Mouse (Mus musculus) E14TG2a.4 (cell line): ENCODE results near the gene Eps8l1.
"Not testable (repeated sequence)": the region's sequence is repeated elsewhere in the genome, so short reads cannot be mapped to it uniquely, and the experiment has no call there.

Experiments
- H3K27me3 ChIP-seq: 2 replicates; pipeline ENCODE4 v1.6.1; 2014; ENCODE audit warnings: low read length, control low read depth; ENCODE audit not compliant: insufficient read depth
- H3K36me3 ChIP-seq: 2 replicates; pipeline ENCODE4 v1.6.1; 2014; ENCODE audit warnings: low read length, control low read depth; ENCODE audit not compliant: insufficient read depth
- H3K4me1 ChIP-seq: replicated peaks from 2 replicates; pipeline ENCODE4 v1.6.1; 2014; ENCODE audit warnings: low read depth, low read length, control low read depth
- H3K4me3 ChIP-seq: replicated peaks from 2 replicates; pipeline ENCODE4 v1.5.1; 2014; ENCODE audit warnings: mild to moderate bottlenecking, low read length
- H3K9me3 ChIP-seq: 2 replicates; pipeline ENCODE4 v1.6.1; 2014; ENCODE audit warnings: low read length, control low read depth
- CTCF ChIP-seq: conservative IDR thresholded peaks from 2 replicates; pipeline ENCODE4 v1.5.1; 2014; ENCODE audit warnings: low read length
- NANOG ChIP-seq: IDR thresholded peaks from 2 replicates; pipeline ENCODE4 v1.6.1; 2014; ENCODE audit warnings: borderline replicate concordance, low read length, mixed read lengths
- POU5F1 ChIP-seq: IDR thresholded peaks from 2 replicates; pipeline ENCODE4 v1.6.1; 2014; ENCODE audit warnings: low read length, borderline replicate concordance

The Eps8l1 gene

GRCm38 (mm10) chr7:4460576-4461434, at the start of gene Eps8l1:
Eps8l1 (plus strand) TSS chr7:4460674.
- Histone ChIP-seq H3K4me1 (peaks cover 18% of the 10 kb centered on the region), H3K4me3 (no peak within 1 kb of the TSS), H3K36me3 (no peaks in the 10 kb centered on the region), H3K27me3 (peaks cover 6% of the 10 kb centered on the region; the same call in 1 of the 2 replicates), H3K9me3 (no peaks in the 10 kb centered on the region)
- TF ChIP-seq NANOG (no peak), CTCF (no peak), POU5F1 (no peak)

DNA sequence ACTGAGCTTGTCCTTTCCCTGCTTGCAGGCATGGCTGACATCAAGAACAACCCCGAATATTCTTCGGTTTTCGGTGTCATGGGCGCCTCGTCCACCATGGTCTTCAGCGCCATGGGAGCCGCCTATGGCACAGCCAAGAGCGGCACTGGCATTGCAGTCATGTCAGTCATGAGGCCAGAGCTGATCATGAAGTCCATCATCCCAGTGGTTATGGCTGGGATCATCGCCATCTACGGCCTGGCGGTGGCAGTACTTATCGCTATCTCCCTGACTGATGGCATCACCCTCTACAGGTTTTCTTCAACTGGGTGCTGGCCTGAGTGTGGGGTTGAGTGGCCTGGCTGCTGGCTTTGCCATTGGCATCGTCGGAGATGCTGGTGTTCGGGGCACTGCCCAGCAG, 48.1 kb upstream of the Eps8l1 start:
- H3K4me1 ChIP-seq, H3K4me3 ChIP-seq, H3K36me3 ChIP-seq, H3K27me3 ChIP-seq: not testable (repeated sequence)
- H3K9me3 ChIP-seq, result peaks cover 33% of the 10 kb centered on the region

DNA sequence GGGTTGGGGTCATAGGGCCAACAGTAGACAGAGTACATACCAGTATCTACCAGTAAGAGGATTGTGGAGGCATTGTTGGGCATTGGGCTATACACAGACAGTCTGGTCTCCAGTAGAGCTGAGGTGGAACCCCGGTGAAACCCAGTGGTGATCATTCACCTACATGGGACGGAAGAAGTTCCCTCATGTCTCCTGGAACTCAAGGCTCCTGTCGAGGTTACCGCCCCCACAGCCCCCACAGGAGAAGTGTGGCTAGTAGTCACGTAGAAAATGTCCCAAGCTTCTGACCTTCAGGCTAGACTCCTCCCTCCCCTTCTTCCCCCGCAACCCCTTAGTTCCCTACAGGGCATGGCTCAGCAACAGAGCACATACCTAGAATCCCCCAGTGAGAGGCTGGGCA, 40.8 kb upstream of the Eps8l1 start:
- 0 out of 2 replicates have a peak, but pooled peaks cover 6% of the 10 kb centered on the region for H3K4me1 ChIP-seq
- no peak for TF ChIP-seq NANOG
- TF ChIP-seq POU5F1, result no peak
- TF ChIP-seq CTCF, result no peak
- peaks cover 6% of the 10 kb centered on the region; the same call in 1 of the 2 replicates for H3K9me3 ChIP-seq
- peaks cover 13% of the 10 kb centered on the region for H3K36me3 ChIP-seq
- H3K4me3 ChIP-seq, result no peak overlapping the region
- no peaks in the 10 kb centered on the region for H3K27me3 ChIP-seq

- no peaks in the 10 kb centered on the region for H3K27me3 ChIP-seq
- peaks cover 6% of the 10 kb centered on the region; the same call in 1 of the 2 replicates for H3K9me3 ChIP-seq
- H3K4me3 ChIP-seq, result no peak overlapping the region
- TF ChIP-seq POU5F1 (no peak), CTCF (no peak), NANOG (no peak)
- H3K36me3 ChIP-seq, result peaks cover 19% of the 10 kb centered on the region
- 0 out of 2 replicates have a peak, but pooled peaks cover 6% of the 10 kb centered on the region for H3K4me1 ChIP-seq
Measured at GRCm38 (mm10) chr7:4420230-4420629, 40.2 kb upstream of the Eps8l1 start.

DNA sequence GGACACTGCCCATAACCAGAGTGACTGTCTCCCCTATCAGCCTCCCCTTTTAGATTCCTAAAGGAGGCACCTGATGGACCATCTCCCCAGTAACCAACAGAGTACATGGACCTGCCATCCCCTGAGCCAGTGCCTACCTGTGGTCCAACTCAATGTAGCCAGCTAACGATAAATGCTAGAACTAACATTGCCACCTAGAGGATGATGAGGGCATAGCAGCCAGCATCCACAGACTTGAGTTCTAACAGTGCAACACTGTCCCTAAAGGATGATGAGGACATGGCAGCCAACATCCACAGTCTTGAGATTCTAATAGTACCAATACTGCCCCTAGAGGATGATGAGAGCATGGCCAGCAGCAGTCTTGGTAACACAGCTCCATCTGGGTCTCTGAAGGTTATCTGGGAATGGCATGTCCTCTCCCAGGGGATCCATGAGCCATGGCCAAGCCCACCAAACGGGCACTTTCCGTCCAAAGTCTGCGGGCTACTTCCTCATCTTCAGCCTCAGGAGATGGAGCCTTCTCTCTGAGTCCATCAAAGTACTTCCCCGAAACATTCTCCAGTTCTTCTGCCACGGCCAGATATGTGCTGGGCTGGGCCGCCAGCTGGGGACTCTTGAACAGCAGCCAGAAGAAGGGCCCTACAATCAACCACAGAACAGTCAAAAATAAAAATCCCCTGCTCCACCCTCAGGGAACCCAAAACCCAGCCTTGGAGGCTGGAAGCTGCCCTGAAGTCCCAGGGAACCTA, 33.1 kb upstream of the Eps8l1 start:
- no peak for TF ChIP-seq NANOG
- TF ChIP-seq CTCF, result peak; percentile 100
- TF ChIP-seq POU5F1, result no peak
- Histone ChIP-seq H3K36me3 (peaks cover 88% of the 10 kb centered on the region), H3K4me1 (0 out of 2 replicates have a peak, but pooled peaks cover 3% of the 10 kb centered on the region), H3K27me3 (no peaks in the 10 kb centered on the region), H3K4me3 (no peak overlapping the region), H3K9me3 (peaks cover 8% of the 10 kb centered on the region)

- H3K4me3 ChIP-seq, result no peak overlapping the region
- peaks cover 98% of the 10 kb centered on the region for H3K36me3 ChIP-seq
- no peaks in the 10 kb centered on the region for H3K27me3 ChIP-seq
- TF ChIP-seq CTCF (no peak), NANOG (no peak), POU5F1 (no peak)
- H3K9me3 ChIP-seq, result peaks cover 11% of the 10 kb centered on the region
- H3K4me1 ChIP-seq, result no peaks in the 10 kb centered on the region
Measured at GRCm38 (mm10) chr7:4430246-4430844, 30.1 kb upstream of the Eps8l1 start.

DNA sequence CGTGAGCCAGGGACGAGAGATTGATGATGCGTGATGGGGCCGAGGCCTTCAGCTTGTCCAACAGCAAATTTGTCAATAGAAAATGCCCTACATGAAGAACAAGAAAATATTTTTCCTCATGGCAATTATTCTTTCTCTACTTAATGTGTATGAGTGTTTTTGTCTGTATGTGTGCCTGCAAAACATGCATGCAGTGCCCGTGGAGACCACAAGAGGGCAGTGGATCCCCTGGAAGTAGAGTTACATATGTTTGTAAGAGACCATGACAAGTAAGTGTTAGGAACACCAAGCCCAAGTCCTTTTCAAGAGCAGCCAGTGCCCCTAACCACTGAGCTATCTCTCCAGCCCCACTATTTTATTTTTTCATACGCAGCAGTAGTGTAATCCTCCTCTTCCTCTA, 28.9 kb upstream of the Eps8l1 start:
- H3K9me3 ChIP-seq, result peaks cover 11% of the 10 kb centered on the region

GRCm38 (mm10) chr7:4432026-4432425, 28.4 kb upstream of the Eps8l1 start:
- peaks cover 98% of the 10 kb centered on the region for H3K36me3 ChIP-seq
- TF ChIP-seq NANOG (no peak), CTCF (no peak), POU5F1 (no peak)
- H3K4me1 ChIP-seq, result no peaks in the 10 kb centered on the region
- no peaks in the 10 kb centered on the region for H3K27me3 ChIP-seq
- H3K4me3 ChIP-seq, result no peak overlapping the region
- H3K9me3 ChIP-seq, result peaks cover 11% of the 10 kb centered on the region

More for the DNA sequence above, 28.9 kb upstream of the Eps8l1 start:
- H3K36me3 ChIP-seq, result peaks cover 98% of the 10 kb centered on the region
- H3K4me3 ChIP-seq, result no peak overlapping the region
- TF ChIP-seq CTCF (peak; percentile 88), POU5F1 (no peak), NANOG (no peak)
- H3K4me1 ChIP-seq, result no peaks in the 10 kb centered on the region
- no peaks in the 10 kb centered on the region for H3K27me3 ChIP-seq
